Mouse (Mus musculus) layer of hippocampus, adult 18-20 months (tissue): Measurements from ENCODE around the gene Tmem117. TPM values are rescaled to one million over a fixed set of nuclear protein-coding genes. Genes with fewer than 3 reads are reported as not detected.

Experiments used
- DNase-seq, 2 experiments: peaks; one replicate each; pipeline ENCODE4 v3.0.0; 2022; ENCODE audit warnings: low spot score in 2 of 2
- total RNA-seq, 2 experiments: library from RNA; stranded (reverse); gene quantifications; 2 replicates each; pipeline ENCODE4 v1.2.3; 2021

Tmem117 gene
- total RNA-seq, 2 experiments from 2014 or later: 7.7 to 8.4 TPM

DNA sequence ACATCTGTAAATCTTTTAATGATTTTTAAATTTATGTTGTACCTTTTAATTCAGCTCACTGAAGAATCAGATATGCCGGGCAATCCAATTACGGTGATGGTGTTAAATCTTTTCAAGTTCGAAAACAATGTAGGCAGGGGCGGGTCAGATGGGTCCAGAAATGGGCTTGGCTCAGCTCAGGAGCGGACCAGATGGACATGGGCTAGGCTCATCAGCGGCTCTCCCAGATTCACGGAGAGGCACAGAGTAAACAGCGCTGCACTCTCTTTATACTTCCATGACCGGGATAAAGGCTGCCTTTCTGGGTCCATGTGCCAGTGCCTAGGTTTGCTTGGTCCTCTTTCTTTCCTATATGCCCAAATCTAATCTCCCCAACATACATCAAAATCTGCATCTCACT, 366.3 kb downstream of the Tmem117 start:
- DNase-seq: no peak

DNA sequence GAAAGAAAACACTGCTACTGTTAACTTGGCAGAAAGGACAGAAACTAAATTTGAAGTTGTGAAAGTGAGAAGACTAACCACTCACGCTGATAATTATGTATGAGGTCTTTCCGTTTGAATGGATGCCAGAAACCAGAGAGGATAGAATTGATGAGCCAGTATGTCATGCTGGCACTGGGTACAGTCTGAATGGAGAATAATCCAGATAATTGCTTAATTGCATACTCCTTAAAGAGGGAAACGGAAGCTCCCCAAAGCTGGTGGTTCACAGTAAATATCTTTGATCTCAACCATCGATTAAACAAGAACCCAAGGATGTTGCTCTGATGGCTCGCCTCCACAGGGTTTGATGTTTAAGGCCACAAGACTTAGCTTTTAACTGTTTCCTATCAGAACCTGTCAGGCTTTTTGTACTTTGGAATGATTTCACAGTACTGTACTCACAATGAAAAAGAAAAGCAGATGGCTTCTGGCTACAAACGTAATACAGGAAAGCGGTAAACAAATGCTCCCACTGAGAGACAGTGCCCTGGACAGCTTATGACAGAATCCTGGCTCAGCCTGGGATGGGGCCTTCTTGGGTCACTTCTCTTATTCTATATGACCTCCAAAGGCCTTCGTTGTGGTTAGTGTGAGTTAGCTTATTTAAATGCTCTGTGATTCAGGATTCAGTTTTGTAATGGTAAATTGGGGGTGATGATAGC, 376.2 kb downstream of the Tmem117 start:
- peak in 1 of 2 experiments; percentile 70 for DNase-seq

DNA sequence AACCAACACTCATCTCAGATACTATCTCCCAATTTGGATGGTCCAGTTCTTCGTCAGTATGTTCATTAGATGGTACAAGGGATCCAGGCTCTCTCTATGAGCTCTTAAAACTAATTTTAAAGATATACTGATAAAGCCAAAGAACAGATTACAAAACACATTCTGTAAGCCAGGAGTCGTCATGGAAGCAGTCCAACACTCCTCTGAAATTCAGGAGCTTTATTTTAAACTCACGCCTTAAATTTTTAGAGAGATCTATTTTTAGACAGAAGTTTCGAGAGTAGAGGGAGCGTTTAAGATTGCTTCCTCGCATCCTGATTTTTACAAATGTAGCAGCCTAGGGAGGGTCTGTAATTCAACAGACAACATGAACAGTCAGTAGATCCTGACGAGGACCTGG, 393.2 kb downstream of the Tmem117 start:
- peak in 1 of 2 experiments; percentile 27 for DNase-seq

DNA sequence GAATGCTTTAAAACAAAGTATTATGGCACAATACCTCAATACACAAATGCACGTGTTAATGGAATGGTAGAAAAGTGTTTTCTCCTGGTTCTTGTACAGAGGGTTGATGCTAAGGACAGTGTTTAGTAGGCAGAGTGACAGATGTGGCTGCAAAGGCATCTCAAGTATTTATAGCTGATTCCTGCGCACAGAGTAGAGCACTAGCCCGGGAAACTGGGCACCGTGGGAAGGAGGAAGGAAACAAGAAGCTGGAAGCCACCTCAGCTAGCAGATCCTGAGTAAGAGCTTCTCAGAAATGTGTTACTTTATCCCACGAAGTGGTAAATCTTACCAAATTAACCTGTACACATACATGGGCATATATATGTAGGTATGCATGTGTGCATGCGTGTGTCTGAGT, 395.4 kb downstream of the Tmem117 start:
- DNase-seq: no peak

DNA sequence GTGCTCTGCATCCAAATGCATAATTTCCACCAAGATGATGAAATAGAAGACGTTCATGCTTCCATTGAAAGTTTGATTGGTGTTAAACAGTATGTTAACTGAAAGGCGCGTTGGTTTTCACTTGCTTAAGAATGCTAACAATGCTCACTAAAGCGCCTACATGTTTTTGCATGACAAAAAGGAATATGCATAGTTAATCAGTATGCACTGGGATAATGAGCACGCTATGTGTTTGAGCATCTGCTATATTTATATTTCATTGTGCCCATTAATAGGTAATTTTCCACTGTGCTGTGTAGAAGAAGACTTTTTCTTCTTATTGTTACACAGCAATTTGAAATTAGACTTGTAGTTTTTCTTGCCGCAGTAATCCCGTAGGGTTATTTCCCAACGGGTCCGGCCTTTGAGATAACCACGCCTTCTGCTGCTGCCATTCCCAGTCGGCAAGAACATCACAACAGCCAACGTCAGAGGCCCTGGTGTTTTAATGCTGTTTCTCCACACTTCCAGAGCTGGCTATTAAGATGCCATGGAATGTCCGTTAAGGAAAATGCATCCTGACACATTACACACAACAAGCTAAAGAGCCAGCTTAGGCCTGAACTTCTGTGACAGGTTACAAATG, 399.9 kb downstream of the Tmem117 start:
- DNase-seq: no peak

DNA sequence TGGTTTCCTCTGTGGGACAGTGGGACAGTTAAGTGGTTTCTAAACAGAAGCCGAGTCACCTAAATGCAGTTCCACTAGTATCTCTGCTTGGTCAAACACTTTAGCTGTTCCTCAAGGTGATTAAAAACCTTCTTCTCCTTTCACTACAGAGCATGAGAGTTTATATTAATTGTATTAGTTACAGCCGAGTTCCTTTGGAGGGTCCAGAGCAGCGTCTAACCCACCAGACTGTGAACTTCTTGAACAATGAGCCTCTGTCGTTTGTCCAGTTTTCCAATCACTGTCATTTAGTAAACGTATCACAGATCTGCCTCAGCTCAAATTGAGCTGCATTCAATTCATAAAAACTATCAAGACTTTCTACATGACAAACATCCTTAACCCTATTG, 400.4 kb downstream of the Tmem117 start:
- no peak for DNase-seq

DNA sequence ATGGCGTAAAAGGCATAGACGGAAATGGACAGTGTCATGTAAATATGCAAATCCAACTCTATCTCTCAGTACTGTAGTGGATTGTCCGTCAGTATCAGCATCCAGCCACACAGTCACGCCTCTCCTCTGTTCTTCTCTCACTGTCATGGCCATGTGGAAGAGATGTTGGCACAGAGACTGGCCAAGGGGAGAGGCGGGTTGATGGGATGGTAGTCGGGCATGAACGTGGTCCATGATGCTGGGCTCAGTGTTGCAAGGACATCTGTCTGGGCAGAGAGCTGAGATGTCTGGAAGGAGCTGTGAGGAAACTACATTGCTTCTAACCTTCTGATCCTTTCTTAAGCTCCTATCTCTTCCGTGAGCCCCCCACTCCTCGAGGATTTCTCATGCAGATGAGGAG, 413.4 kb downstream of the Tmem117 start:
- no peak for DNase-seq

DNA sequence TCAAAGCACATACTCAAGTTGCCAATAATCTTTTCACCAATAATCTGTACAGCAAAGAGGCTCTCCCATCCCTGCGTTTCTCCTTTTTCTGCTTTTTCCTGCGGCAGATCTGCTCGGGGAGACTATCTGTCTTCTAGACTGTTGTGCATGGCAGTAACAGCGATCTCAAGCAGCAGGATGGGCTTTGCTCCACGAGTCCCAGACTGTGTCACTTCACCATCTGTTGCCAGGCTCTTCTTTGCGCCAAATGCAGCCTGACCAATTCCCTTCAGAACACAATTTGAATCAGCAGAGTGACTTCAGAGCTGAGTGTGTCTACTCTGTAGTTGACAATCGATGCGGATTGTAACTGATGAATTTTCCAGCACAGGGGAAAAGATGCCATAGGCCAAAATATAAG, 415.0 kb downstream of the Tmem117 start:
- DNase-seq: peak; percentile 40 to 62

DNA sequence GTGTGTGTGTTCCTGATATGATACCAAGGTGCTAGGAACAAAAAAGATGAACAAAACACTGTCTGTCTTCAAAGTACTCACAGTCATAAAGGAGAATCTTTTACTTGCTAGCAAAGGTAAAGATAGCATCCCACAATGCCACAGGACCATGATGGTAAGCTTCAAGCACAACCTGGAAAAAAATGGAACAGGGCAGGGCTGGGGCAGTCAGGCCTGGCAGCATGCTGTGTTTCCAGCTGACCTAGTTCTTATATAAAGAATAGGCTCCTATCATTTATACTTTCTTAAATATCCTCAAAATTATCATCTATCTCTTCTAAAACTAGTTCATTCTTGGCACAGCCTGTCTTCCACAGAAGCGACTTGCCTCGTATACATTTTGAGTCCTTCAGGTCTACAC, 418.5 kb downstream of the Tmem117 start:
- no peak for DNase-seq

DNA sequence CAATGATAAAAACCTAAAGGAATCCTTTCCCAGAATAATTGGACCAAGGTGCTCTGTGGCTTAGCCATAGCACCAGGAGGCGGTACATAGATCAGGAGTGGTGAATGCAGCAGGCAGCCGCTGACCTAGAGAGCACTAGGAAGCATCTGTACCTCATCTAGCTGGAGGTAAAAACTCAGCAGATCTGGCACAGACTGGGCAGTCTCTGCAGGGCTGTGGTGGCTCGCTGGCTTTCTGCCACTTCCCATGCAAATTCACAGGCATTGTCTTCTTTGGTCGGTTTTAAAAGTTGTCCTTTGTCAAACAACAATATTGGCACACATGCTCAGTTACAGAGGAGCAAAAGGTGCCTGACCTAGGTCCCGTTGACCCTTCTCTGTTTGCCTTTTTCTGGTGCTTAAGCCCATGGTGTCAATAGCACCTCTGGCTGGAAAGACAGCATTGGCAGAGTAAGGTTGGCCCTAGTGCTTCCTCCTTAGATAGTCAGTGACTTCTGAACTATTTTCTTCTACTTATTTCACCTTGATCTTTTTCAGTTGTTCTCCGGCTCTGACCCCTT, 420.2 kb downstream of the Tmem117 start:
- DNase-seq: no peak

DNA sequence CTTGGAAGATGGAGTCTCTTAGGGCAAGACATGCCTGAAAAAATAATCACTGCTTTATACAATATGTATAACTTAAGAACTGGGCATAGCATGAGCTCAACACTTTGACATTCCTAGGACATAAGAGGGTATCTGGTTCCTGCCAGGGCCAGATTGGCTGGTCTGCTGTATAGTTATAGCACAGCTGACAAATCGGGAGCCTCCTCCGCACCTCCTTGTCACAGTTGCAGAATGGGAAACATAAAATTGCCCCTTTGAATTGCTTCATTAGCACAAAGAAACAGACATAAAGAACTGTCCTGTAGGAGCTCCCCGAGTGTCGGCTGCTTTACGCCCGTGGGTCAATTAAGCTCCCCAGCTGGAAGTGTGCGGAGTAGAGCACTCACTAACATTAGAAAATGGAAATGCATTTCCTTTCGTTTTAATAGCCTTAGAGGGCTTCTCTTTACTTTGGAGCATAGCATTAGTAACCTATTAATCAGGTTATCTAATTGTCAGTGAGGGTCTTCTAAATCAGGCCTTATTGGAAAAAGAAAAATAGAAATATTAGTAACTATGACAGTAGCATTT, 426.1 kb downstream of the Tmem117 start:
- DNase-seq: peak; percentile 25 to 72

DNA sequence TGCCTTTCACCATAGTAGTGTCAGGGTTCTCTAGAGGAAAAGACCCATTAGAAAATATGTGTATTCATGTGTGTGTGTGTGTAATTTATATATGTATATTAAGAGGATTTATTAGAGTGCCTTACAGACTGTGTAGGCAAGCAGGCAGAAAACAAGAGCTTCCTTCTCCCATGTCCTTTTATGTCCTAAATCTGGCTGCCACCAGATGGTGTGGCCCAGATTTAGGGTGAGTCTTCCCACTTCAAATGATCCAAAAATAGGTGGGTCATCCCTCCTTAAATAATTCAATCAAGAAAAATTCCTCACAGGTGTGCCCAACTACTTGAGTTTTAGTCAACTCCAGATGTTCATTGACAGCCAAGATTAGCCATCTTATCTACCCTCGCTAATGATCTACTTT, 439.0 kb downstream of the Tmem117 start:
- no peak for DNase-seq

DNA sequence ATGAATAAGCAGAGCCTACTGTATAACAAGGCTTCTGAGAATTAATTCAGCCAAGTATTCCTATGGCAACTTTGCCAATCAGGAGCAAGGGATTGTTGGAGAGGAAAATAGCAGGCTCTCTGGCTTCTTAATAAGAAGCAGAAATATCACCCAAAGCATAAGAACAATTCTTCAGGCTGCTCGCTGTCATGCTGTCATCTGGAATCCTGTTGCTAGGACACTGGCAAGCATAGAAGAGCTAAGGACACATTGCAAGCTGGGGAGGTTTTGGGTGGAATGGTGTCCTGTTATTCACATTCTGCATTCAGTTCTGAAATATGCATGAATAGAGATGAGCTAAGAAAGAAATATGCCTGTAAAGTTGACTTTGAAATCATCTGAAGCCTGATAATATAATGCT, 439.8 kb downstream of the Tmem117 start:
- peak; percentile 43 to 74 for DNase-seq

DNA sequence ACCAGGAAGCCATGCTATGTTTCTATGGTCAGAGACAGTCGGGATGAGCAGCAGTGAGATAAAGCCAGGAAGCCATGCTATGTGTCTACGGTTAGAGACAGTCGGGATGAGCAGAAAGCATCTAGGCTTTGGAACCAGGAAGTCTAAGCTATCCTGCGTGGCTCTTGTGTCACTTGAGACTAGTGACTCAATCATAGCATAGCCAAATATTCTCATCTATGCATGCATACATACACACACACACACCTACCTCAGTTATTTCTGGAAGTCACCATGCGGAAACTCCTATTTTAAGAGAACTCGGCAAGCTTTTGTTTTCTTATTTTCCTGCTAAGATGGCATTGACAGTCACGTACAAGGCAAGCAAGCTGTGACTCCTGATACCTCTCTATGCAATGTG, 441.8 kb downstream of the Tmem117 start:
- no peak for DNase-seq

DNA sequence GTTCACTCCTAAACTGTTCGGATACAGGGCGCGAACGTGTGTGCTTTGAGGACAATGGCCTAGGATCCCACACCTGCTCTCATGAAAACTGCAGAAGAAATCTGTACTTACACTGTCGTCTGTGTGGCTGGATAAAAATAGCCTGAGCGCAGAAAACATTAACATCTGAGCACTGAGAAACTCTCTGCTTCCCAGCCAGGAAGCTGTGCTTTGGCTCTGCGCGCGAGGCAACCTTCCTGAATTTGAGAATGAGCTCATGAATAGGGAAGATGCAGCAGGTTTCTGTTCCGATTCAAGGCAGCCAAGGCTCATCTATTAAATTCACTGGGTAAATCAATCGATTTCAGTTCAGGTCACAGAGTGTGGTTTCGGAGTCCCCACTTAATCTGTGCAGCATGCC, 446.3 kb downstream of the Tmem117 start:
- peak in 1 of 2 experiments; percentile 60 for DNase-seq

DNA sequence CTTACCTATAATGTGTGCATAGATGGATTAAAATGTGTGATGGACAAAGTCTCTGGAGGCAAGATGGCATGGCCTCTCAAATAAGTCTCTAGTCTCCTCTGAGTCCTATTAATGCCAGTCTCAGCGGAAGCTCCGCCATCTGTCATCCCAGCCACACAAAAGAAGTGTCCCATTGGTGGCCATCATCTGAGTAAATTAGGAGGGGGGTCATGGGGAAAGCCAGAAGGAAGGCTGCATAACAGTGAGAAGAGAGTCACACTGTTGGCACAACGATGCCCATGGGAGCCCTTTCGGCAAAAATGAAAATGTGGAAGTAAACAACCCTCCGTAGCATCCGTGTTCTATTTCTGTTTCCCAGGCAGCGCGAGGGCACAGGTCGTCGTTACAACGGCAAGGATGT, 452.6 kb downstream of the Tmem117 start:
- DNase-seq: no peak

DNA sequence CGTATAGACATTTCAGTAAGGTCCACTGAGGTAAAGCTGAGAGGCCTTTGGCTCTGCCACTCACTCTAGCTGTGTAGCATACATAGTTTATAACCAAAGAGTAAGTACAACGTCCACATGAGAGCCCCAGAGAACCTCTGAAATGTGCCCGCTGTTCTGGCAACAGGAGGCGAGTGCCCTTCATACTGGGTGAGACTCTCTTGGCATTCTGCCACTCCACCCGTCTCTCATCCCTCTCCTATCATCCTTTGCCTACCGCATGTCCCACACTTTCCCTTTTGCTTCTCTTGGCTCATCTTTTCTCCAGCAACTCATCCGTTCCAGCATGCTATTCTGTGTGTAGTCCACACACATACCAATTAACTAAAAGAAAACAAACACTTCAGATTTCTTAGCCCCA, 456.9 kb downstream of the Tmem117 start:
- DNase-seq: no peak

DNA sequence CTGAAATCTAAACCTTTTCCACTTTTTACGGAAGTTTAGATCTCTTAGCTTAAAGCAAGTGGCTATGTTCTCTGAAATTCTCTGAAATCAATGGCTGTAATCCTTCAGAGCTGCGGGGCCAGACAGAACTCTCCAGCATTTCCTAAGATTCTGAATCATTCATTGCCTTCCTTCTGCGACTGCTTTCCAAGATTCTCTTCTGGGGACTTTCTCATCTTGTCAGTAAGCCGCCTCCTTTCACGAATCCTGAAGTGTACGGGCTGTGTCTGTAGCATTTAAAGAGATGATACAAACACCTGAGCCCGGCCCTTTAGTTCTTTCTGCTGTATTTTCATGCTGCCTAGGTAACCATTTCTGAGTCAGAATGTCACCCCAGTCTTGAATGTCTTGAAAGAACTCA, 471.1 kb downstream of the Tmem117 start:
- peak in 1 of 2 experiments; percentile 16 for DNase-seq

DNA sequence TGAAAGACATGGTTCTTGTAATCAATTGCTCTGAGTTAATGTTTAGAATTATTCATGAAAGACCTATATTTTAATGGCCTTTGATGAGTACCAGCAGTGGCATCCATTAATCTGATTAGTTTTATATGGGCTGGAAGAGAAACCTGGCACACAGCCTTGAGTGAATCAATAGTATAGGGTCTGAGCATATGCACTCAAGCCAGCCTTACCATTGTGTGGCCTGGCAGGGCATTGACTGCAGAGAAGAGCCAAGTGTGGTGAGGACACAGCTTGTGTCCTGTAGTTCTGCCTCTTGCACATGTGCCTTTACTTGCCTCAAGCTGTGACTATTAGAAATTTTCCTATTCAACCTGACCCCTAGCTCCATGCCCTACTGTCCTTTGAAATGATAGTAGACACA, 472.5 kb downstream of the Tmem117 start:
- no peak for DNase-seq

DNA sequence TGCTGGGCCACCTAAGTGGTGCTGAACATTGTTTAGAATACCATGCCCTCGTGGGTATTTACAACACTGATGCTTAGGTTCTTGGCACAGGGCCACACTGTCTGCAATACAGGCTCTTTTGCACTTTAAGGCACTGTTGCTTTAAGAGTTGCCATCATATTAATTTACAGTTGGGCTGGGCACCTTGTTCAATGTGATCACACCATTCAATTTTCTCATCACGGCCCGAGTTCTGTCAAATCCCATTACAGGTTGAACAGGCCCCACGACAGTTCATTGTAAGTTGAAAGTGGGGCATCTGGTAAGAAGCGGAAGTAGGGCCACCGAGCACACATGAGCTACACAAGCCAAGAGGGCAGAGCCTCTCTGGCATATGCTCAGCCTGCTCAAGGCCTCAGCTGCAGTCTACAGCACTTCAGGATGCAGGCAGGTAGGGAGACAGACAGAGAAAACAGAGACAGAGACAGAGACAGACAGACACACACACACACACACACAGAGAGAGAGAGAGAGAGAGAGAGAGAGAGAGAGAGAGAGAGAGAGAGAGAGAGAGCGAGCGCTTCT, 478.3 kb downstream of the Tmem117 start:
- no peak for DNase-seq

DNA sequence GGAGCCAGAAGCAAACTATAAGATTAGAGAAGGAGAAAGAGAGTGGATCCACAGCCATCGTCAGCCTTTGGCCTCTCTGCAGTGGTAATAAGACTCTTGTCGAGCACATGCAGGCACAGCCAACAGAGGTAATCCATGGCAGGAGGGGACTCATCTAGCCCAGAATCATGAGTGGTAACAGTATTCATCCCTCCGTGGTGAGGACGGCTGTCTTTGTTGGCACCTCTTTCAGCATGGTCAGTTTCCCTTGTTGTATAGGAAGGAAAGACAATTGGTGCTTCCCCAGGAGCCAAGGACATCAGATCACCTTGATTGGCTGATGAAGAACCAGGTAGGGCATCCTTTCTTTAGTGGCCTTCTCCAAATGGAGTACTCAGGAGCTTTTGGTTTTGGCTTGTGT, 479.6 kb downstream of the Tmem117 start:
- no peak for DNase-seq

DNA sequence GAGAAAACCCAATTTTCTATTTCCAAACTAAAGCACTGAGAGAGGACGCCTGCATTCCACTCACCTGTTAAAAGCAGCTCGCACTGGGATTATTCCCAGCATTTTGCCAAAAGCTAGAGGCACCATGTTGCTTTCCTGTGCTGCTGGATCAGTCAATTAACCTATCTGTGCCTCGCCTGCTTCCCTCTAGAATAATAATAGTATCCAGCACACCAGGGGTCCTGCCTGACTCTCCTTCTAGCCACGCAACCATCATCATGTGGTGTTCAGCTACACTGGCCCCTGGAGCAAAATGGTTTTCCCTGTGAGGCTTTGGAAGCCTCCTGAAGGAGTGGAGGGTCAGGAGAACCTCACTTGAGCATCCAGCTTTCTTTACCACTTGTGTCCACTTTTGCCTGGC, 502.4 kb downstream of the Tmem117 start:
- DNase-seq: no peak
